In the genomic region with DNA sequence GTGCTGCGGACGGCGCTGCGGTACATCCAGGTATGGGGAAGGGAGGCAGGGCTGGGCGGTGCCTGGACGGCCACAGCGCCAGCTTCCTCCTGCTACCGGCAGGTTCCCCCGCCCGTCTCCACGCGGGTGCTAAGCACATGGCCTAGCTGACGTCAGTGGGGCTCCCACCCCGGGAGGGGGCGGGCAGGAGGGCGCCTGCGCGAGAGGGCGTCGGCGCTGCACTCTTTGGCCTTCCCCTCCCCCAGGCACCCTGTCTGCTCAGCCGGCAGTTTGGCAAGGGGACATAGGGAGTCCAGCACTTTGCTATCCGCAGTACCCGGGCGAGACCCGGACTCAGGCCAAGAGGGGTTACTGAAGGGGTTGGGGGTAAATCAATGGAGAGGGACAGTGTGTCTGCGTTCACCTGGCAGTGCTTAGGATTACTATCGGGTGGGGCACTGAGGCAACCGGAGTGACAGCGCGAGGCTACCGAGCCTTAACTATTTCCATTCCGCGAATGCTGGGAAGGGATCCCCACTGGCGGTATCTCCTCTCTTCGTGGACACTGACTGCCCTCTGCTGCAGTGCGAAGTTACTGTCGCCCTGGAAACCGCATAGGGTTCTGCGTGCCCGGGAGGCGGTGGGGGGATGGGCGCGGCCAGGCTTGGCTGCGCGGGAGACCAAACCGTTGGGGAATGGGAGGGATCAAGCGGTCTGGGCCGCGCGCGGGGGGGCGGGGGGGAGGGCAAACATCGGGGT, we compare ENCODE assay signal across 8 mouse cellular contexts. TPM values are rescaled to one million over a fixed set of nuclear protein-coding genes. Genes with fewer than 3 reads are reported as not detected.
A peak's percentile ranks its signal among the peaks of the same experiment; 100 is the strongest.
DNase-seq lines count a peak whose midpoint lies in the region; ATAC-seq and TF ChIP-seq lines count a peak whose summit lies in the region.

No protein-coding gene starts in this region.

- H3K79me2 ChIP-seq in myocyte (ENCODE audit: control insufficient read depth, insufficient read depth), result peaks cover 47% of the 10 kb centered on the region

- TF ChIP-seq CTCF in kidney, postnatal 0 days (IDR thresholded peaks at IDR 0.05; ENCODE audit: low read depth), result peak; percentile 38; the same call in 1 of the 2 replicates

- H3K27ac ChIP-seq in brown adipose tissue, adult 24 weeks (replicated peaks; ENCODE audit: low read depth, low read length), result peak overlapping the region; percentile 93
- H3K27ac ChIP-seq in heart, embryonic 12.5 days (ENCODE audit: poor library complexity, severe bottlenecking), result peak overlapping the region; percentile 98
- H3K27ac ChIP-seq in kidney, postnatal 0 days, result peak overlapping the region; percentile 92
- H3K27ac ChIP-seq in liver, embryonic 11.5 days (ENCODE audit: low read depth, low read length), result peak overlapping the region; percentile 93

- peak overlapping the region; percentile 11 for H3ac ChIP-seq in myocyte (ENCODE audit: control insufficient read depth, insufficient read length)

- H3K4me2 ChIP-seq in heart, embryonic 12.5 days, result peak overlapping the region; percentile 86
- peak overlapping the region; percentile 66 for H3K4me2 ChIP-seq in kidney, postnatal 0 days (ENCODE audit: low read length)
- H3K4me2 ChIP-seq in liver, embryonic 11.5 days, result peak overlapping the region; percentile 74
- H3K4me2 ChIP-seq in myocyte (ENCODE audit: low read depth), result peak overlapping the region; percentile 98

- peak; percentile 80 for TF ChIP-seq POLR2A in myocyte (IDR thresholded peaks at IDR 0.05; ENCODE audit: insufficient read length, low read depth)

- ATAC-seq in erythroid progenitor cell, adult 5-6 weeks (replicated peaks; ENCODE audit: low FRiP score, poor library complexity, severe bottlenecking), result peak; percentile 76
- peak; percentile 84 for ATAC-seq in heart, embryonic 12.5 days (ENCODE audit: insufficient number of reproducible peaks, low FRiP score)
- ATAC-seq in kidney, postnatal 0 days (replicated peaks; ENCODE audit: low FRiP score, low read depth), result peak; percentile 61
- ATAC-seq in liver, embryonic 11.5 days (replicated peaks; ENCODE audit: low FRiP score), result peak; percentile 83

- peak overlapping the region; percentile 66 for H3K4me3 ChIP-seq in brown adipose tissue, adult 24 weeks (ENCODE audit: insufficient read depth, low read depth, low read length)
- peak overlapping the region; percentile 62 for H3K4me3 ChIP-seq in heart, embryonic 12.5 days
- peak overlapping the region; percentile 45 for H3K4me3 ChIP-seq in kidney, postnatal 0 days (replicated peaks; ENCODE audit: low read depth, low read length)
- peak overlapping the region; percentile 52 for H3K4me3 ChIP-seq in liver, embryonic 11.5 days (ENCODE audit: low read depth, low read length)
- peak overlapping the region; percentile 38 for H3K4me3 ChIP-seq in myocyte

- peak overlapping the region; percentile 76 for H3K9ac ChIP-seq in heart, embryonic 12.5 days
- H3K9ac ChIP-seq in kidney, postnatal 0 days (ENCODE audit: low read depth, low read length), result peak overlapping the region; percentile 62
- H3K9ac ChIP-seq in liver, embryonic 11.5 days (ENCODE audit: low read depth, low read length), result peak overlapping the region; percentile 67

- WGBS in heart, embryonic 12.5 days, result under 1% methylated on average over 54 of the region's 54 CpGs
- WGBS in kidney, postnatal 0 days, result under 1% methylated on average over 54 of the region's 54 CpGs
- WGBS in liver, embryonic 11.5 days, result under 1% methylated on average over 53 of the region's 54 CpGs

- H3K4me1 ChIP-seq in brown adipose tissue, adult 24 weeks (ENCODE audit: control insufficient read depth, insufficient read depth, insufficient read length, low read length), result peaks cover 20% of the 10 kb centered on the region
- H3K4me1 ChIP-seq in heart, embryonic 12.5 days (replicated peaks), result peaks cover 81% of the 10 kb centered on the region
- H3K4me1 ChIP-seq in kidney, postnatal 0 days (replicated peaks; ENCODE audit: insufficient read depth, low read length), result peaks cover 54% of the 10 kb centered on the region
- H3K4me1 ChIP-seq in liver, embryonic 11.5 days (replicated peaks; ENCODE audit: control insufficient read depth, insufficient read depth, low read length), result peaks cover 43% of the 10 kb centered on the region

- no peaks in the 10 kb centered on the region for H3K9me3 ChIP-seq in heart, embryonic 12.5 days (replicated peaks)
- H3K9me3 ChIP-seq in kidney, postnatal 0 days (replicated peaks; ENCODE audit: low read length), result no peaks in the 10 kb centered on the region
- no peaks in the 10 kb centered on the region for H3K9me3 ChIP-seq in liver, embryonic 11.5 days (ENCODE audit: control insufficient read depth, low read length)

- DNase-seq in CD4-positive, CD25-positive, alpha-beta regulatory T cell, adult 2 months (ENCODE audit: low read depth, low spot score), result peak; percentile 98
- DNase-seq in kidney, postnatal 0 days (ENCODE audit: low spot score), result peak; percentile 94
- DNase-seq in liver, embryonic 11.5 days (ENCODE audit: low spot score), result peak; percentile 95
- DNase-seq in spleen, postnatal 4 days (ENCODE audit: low spot score in 2 of 2), result peak; percentile 95 to 96

- peaks cover 15% of the 10 kb centered on the region for H3K36me3 ChIP-seq in heart, embryonic 12.5 days
- H3K36me3 ChIP-seq in kidney, postnatal 0 days (ENCODE audit: insufficient read depth, low read length), result peaks cover 13% of the 10 kb centered on the region
- peaks cover 8% of the 10 kb centered on the region for H3K36me3 ChIP-seq in liver, embryonic 11.5 days (ENCODE audit: control insufficient read depth, insufficient read depth, low read length)
- no peaks in the 10 kb centered on the region for H3K36me3 ChIP-seq in myocyte (ENCODE audit: control insufficient read depth, insufficient read depth)

- H3K27me3 ChIP-seq in heart, embryonic 12.5 days (replicated peaks), result no peaks in the 10 kb centered on the region
- H3K27me3 ChIP-seq in kidney, postnatal 0 days (ENCODE audit: insufficient read depth, low read length), result no peaks in the 10 kb centered on the region
- H3K27me3 ChIP-seq in liver, embryonic 11.5 days (replicated peaks; ENCODE audit: control insufficient read depth, insufficient read depth, low read length), result no peaks in the 10 kb centered on the region
- no peaks in the 10 kb centered on the region for H3K27me3 ChIP-seq in myocyte (ENCODE audit: control insufficient read depth, insufficient read depth, insufficient read length)

TF ChIP-seq in myocyte, 11 proteins besides CTCF, POLR2A, EP300 and RAD21:
- TF ChIP-seq MYOD1 (IDR thresholded peaks at IDR 0.05; ENCODE audit: control insufficient read depth in 1 of 3, insufficient read length in 2 of 3, low read depth in 2 of 3) (peak in 1 of 3 experiments; percentile 58), USF1 (IDR thresholded peaks at IDR 0.05; ENCODE audit: low read depth) (peak; percentile 10), REST (IDR thresholded peaks at IDR 0.05; ENCODE audit: insufficient read depth, insufficient read length) (no peak), POLR2AphosphoS2 (IDR thresholded peaks at IDR 0.05; ENCODE audit: insufficient read length, low read depth) (peak; percentile 75), TCF3 (IDR thresholded peaks at IDR 0.05; ENCODE audit: insufficient read length, low read depth) (no peak), MYOG (IDR thresholded peaks at IDR 0.05; ENCODE audit: control insufficient read depth in 1 of 3, insufficient read depth in 1 of 3, insufficient read length in 2 of 3, low read depth in 2 of 3) (peak in 1 of 3 experiments; percentile 70), MAX (IDR thresholded peaks at IDR 0.05; ENCODE audit: low read depth) (no peak)

RNA-seq across cellular contexts. Expression of gene Mnt, which starts 7.1 kb away (rescaled TPM):
- 5.6 and 6.2 TPM in 2 replicates for polyA plus RNA-seq in brown adipose tissue, adult 24 weeks (2012; ENCODE audit: insufficient read depth, insufficient read length, missing spikeins)
- 3.8 and 5.4 TPM in 2 replicates for total RNA-seq in erythroid progenitor cell, adult 5-6 weeks (2015; ENCODE audit: low replicate concordance)
- total RNA-seq in erythroid progenitor cell, adult 5-6 weeks (2017; ENCODE audit: low replicate concordance), result 1.4 and 3.5 TPM in 2 replicates
- polyA plus RNA-seq in heart, embryonic 12.5 days (2016; fragmentation: Nextera tagmentation; extraction: Ambion mirVana), result 4.0 and 4.8 TPM in 2 replicates
- polyA plus RNA-seq in kidney, postnatal 0 days (2015; fragmentation: Nextera tagmentation; extraction: Ambion mirVana), result 5.5 and 5.7 TPM in 2 replicates
- polyA plus RNA-seq in liver, embryonic 11.5 days (2014; fragmentation: Nextera tagmentation; extraction: Ambion mirVana), result 3.5 and 3.9 TPM in 2 replicates
- 12.7 TPM for polyA plus RNA-seq in myocyte (2012; fragmentation: generic; extraction: Trizol)

RNA-seq across cellular contexts. Expression of gene Sgsm2, which starts 59.0 kb away (rescaled TPM):
- polyA plus RNA-seq in brown adipose tissue, adult 24 weeks (2012; ENCODE audit: insufficient read depth, insufficient read length, missing spikeins), result 2.6 and 3.0 TPM in 2 replicates
- total RNA-seq in erythroid progenitor cell, adult 5-6 weeks (2015; ENCODE audit: low replicate concordance), result 0.84 and 1.1 TPM in 2 replicates
- 0.13 and 0.76 TPM in 2 replicates for total RNA-seq in erythroid progenitor cell, adult 5-6 weeks (2017; ENCODE audit: low replicate concordance)
- 6.5 and 6.6 TPM in 2 replicates for polyA plus RNA-seq in heart, embryonic 12.5 days (2016; fragmentation: Nextera tagmentation; extraction: Ambion mirVana)
- polyA plus RNA-seq in kidney, postnatal 0 days (2015; fragmentation: Nextera tagmentation; extraction: Ambion mirVana), result 4.9 TPM in 2 replicates
- 4.2 TPM in 2 replicates for polyA plus RNA-seq in liver, embryonic 11.5 days (2014; fragmentation: Nextera tagmentation; extraction: Ambion mirVana)
- 12.3 TPM for polyA plus RNA-seq in myocyte (2012; fragmentation: generic; extraction: Trizol)

Comparison
In these comparisons a context has a peak if more than half of its experiments do, and no peak if none do; other contexts are left out.
1. Peak in every context shown above with its lines: DNase-seq, ATAC-seq, H3K4me3 ChIP-seq and H3K27ac ChIP-seq.